Mouse (Mus musculus): ENCODE measurements around the gene Isl2. TPM values are rescaled to one million over a fixed set of nuclear protein-coding genes. Genes with fewer than 3 reads are reported as not detected.

The Isl2 gene
- total RNA-seq (2022): under 1 TPM in 1 of 4 experiments, not detected in 3; 0.41 TPM

GRCm38 (mm10) chr9:55538377-55538776 is at the start of gene Isl2:
TSS of gene Isl2 (plus strand) at chr9:55538672.
- DNase-seq (ENCODE audit: low spot score in 2 of 2): no peak

GRCm38 (mm10) chr9:55507922-55508321 is 30.6 kb upstream of the Isl2 start:
- DNase-seq (ENCODE audit: low spot score in 2 of 2): no peak

GRCm38 (mm10) chr9:55508701-55509100 is 29.8 kb upstream of the Isl2 start:
- DNase-seq (ENCODE audit: low spot score in 2 of 2): no peak

GRCm38 (mm10) chr9:55509731-55510130 is 28.7 kb upstream of the Isl2 start:
- DNase-seq (ENCODE audit: low spot score in 2 of 2): no peak

GRCm38 (mm10) chr9:55510651-55511235 is 27.7 kb upstream of the Isl2 start:
- no peak for DNase-seq (ENCODE audit: low spot score in 2 of 2)

- DNase-seq (ENCODE audit: low spot score in 2 of 2): no peak
Observed at GRCm38 (mm10) chr9:55511521-55511993, 26.9 kb upstream of the Isl2 start.

GRCm38 (mm10) chr9:55512027-55512543 is 26.4 kb upstream of the Isl2 start, which contains the start of gene Etfa:
TSS of gene Etfa (minus strand) at chr9:55512243.
- peak; percentile 87 to 94 for DNase-seq (ENCODE audit: low spot score in 2 of 2)

- no peak for DNase-seq (ENCODE audit: low spot score in 2 of 2)
Observed at GRCm38 (mm10) chr9:55525716-55526115, 12.8 kb upstream of the Isl2 start.

GRCm38 (mm10) chr9:55535907-55536306 is 2.6 kb upstream of the Isl2 start:
- DNase-seq (ENCODE audit: low spot score in 2 of 2): peak; percentile 26 to 27

- no peak for DNase-seq (ENCODE audit: low spot score in 2 of 2)
Observed at GRCm38 (mm10) chr9:55539006-55539405, 534 bp downstream of the Isl2 start.

GRCm38 (mm10) chr9:55539661-55540390 is 1.4 kb downstream of the Isl2 start:
- DNase-seq (ENCODE audit: low spot score in 2 of 2): no peak

- no peak for DNase-seq (ENCODE audit: low spot score in 2 of 2)
Observed at GRCm38 (mm10) chr9:55540391-55540770, 1.9 kb downstream of the Isl2 start.

- DNase-seq (ENCODE audit: low spot score in 2 of 2): peak; percentile 3 to 17
Observed at GRCm38 (mm10) chr9:55540888-55541287, 2.4 kb downstream of the Isl2 start.

GRCm38 (mm10) chr9:55541681-55542365 is 3.4 kb downstream of the Isl2 start:
- peak in 1 of 2 experiments; percentile 8 for DNase-seq (ENCODE audit: low spot score in 2 of 2)

- no peak for DNase-seq (ENCODE audit: low spot score in 2 of 2)
Observed at GRCm38 (mm10) chr9:55542366-55543325, 4.2 kb downstream of the Isl2 start.

GRCm38 (mm10) chr9:55543336-55543702 is 4.8 kb downstream of the Isl2 start:
- DNase-seq (ENCODE audit: low spot score in 2 of 2): no peak

GRCm38 (mm10) chr9:55543703-55544401 is 5.4 kb downstream of the Isl2 start:
- peak in 1 of 2 experiments; percentile 4 for DNase-seq (ENCODE audit: low spot score in 2 of 2)

- DNase-seq (ENCODE audit: low spot score in 2 of 2): peak in 1 of 2 experiments; percentile 8
Observed at GRCm38 (mm10) chr9:55544861-55545555, 6.5 kb downstream of the Isl2 start.

- no peak for DNase-seq (ENCODE audit: low spot score in 2 of 2)
Observed at GRCm38 (mm10) chr9:55545556-55546175, 7.2 kb downstream of the Isl2 start.
